Mouse (Mus musculus) adrenal gland, adult 2 months (tissue): ENCODE data around the gene Auts2. TPM values are rescaled to one million over a fixed set of nuclear protein-coding genes. Genes with fewer than 3 reads are reported as not detected.

ENCODE experiments used
- DNase-seq: peaks from one replicate; pipeline ENCODE4 v3.0.0; 2021
- polyA plus RNA-seq: library from polyadenylated mRNA; depleted of rRNA; stranded (reverse); fragments of >200 nt; gene quantifications from 2 replicates; pipeline ENCODE4 v1.2.3, GENCODE M21; 2012
- total RNA-seq, 2 experiments: library from RNA; stranded (reverse); gene quantifications; 2 replicates each; pipeline ENCODE4 v1.2.3; 2021

Gene Auts2
- total and polyA plus RNA-seq, 3 experiments: 20.2 to 51.6 (median 46.3) TPM

GRCm38 (mm10) chr5:132500817-132501231, 42.3 kb downstream of the Auts2 start:
- DNase-seq: no peak

GRCm38 (mm10) chr5:132498896-132499295, 44.2 kb downstream of the Auts2 start:
- no peak for DNase-seq

- no peak for DNase-seq
Measured at GRCm38 (mm10) chr5:132498045-132498444, 45.1 kb downstream of the Auts2 start.

GRCm38 (mm10) chr5:132492793-132493192, 50.4 kb downstream of the Auts2 start:
- DNase-seq: peak; percentile 41

GRCm38 (mm10) chr5:132492040-132492439, 51.1 kb downstream of the Auts2 start:
- DNase-seq: peak; percentile 45

DNA sequence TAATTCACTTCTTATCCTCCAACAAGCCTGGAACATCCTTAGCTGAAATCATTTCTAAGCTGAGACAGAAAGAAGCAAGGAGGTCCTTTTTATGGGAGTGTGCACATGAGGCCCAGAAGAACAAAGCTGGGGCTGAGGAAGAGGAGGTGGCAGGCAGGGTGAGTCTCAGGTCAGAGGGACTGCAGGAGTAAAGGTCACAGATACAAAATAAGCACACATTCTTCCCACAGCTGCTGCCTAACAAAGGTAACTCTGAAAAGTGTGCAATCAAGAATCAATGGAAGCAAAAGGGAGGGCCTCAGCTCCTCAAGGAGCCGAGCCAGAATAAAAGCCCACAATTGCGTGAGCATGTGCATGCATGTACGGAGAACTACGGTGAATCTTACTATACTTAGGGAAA, 51.6 kb downstream of the Auts2 start:
- no peak for DNase-seq

DNA sequence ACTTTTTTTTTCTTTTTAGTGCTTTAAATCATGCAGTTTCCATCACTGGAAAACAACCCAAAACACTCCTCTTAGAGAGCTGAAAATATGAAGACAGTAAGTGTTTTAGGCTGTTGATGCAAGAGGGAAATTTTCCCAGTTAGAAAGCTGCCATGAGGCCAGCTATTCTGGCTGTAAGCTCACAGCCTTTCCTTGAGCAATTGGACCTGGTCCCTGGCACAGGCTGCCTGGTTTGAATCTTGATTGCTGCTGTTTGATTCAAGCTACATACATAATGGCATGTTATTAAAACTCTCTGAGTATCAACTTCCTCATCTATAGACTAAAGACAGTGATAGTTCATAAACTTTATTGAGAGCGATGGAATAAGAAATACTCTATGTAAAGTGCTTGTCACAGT, 52.8 kb downstream of the Auts2 start:
- DNase-seq: peak; percentile 21

DNA sequence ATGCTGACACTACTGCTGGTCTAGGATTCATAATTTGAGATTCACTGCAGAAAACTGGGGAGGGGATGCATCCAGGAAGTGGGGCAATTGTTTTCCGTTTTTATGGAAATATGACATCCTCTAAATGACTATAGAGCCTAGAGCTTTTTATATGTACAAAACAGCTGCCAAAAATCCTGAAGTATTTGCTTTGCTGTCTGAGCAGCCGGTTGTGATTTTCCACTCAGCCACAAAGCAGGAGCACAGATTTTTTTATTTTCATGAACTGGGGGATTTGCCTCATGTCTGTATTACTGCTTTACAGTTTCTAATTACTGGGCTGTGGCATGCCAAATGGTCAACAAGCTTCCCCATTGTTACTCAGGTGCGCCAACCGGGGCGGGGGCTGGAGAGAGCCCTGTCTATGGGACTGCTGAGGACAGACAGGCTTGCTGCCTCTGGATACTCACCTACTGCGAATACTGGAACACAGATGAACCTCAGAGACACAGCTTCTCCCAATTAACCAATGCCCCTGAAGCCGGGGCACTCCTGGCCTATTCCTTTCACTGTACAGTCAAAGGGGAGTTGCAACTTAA, 53.3 kb downstream of the Auts2 start:
- DNase-seq: no peak

DNA sequence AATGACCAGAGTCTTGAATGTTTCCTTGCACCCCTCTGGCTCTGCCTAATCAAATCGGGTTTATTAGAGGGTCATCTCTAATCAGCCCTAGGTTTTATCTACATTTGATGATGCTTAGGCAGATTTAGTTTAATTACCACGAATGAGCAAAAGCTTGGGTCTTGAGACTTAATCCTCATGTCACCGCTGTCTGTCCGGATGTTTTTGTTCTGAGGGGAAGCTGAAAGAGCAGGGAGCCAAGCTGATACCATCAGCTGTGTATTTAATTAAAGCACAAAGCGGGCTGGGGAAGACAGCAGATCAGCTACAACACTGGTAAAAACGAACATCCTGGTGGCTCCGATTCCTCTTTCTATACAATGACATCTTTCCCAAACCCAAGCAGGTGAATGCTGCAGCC, 56.3 kb downstream of the Auts2 start:
- DNase-seq: no peak

GRCm38 (mm10) chr5:132485994-132486393, 57.1 kb downstream of the Auts2 start:
- DNase-seq: no peak

DNA sequence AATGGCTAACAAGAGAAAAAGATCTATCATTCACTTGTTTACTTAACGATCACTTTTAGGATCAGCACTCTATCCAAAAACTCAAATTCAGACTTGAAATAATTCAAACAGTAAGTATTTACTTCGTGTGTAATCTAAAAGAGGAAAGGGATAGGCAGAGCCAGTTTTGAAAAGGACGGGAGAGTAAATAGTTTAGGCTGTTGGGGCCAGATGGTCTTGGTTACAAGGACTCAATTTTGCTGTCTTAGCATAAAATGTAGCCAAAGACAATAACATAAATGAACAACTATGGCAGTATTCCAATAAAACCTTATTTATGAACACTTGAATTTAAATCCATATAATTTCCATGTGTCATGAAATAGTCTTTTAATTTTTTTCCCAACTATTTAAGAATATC, 57.7 kb downstream of the Auts2 start:
- DNase-seq: no peak

- DNase-seq: no peak
Measured at GRCm38 (mm10) chr5:132481476-132481875, 61.7 kb downstream of the Auts2 start.

DNA sequence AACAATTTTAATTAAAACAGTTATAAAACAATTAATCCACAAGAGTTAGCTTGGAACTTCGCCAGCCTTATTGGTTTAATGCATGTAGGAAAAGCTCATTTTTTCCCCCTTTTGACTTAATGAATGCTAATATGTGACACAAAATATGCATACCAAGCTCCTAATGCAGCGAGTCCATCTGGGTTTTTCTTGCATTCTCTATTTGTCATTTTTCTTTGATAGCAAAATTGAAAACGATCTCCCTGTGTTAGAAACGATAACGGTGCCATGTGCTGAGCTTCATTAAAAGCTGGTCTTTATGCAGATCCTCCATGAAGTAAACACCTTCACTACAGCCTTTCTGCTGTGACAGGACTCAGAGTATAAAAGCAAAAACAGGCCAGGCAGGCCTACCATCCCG, 62.7 kb downstream of the Auts2 start:
- no peak for DNase-seq

DNA sequence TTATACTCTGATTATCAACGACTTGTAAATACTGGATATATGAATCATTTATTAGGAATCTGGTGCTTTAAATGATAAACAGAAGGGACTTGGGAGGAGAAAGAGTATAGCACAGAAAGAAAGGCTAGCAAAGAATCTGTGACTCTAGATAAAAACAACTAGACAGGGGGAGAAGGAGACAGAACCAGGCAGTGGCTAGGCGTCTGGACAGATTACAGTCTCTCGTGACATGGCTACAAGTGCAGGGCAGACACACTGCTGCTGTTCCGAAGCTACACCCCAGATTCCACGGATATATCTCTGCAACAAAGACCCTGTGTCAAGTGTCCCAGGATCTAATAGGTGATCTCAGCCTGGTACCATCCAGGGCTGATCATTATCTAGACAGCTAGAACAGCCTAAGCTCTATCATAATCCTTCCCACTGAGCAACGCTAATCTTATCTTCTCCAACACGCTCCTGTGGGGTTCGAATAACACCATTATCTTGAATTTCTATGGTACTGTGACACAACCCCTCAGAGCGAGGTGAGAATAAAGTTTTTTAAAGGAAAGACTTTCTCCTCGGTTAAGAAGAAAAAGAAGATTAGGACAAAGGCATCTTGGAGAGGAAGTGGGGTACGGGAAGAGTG, 63.8 kb downstream of the Auts2 start:
- DNase-seq: no peak

- DNase-seq: no peak
Measured at GRCm38 (mm10) chr5:132477533-132477932, 65.6 kb downstream of the Auts2 start.

GRCm38 (mm10) chr5:132472905-132473321, 70.2 kb downstream of the Auts2 start:
- peak; percentile 25 for DNase-seq

- DNase-seq: no peak
Measured at GRCm38 (mm10) chr5:132472184-132472829, 70.8 kb downstream of the Auts2 start.

- DNase-seq: no peak
Measured at GRCm38 (mm10) chr5:132467364-132467743, 75.8 kb downstream of the Auts2 start.

DNA sequence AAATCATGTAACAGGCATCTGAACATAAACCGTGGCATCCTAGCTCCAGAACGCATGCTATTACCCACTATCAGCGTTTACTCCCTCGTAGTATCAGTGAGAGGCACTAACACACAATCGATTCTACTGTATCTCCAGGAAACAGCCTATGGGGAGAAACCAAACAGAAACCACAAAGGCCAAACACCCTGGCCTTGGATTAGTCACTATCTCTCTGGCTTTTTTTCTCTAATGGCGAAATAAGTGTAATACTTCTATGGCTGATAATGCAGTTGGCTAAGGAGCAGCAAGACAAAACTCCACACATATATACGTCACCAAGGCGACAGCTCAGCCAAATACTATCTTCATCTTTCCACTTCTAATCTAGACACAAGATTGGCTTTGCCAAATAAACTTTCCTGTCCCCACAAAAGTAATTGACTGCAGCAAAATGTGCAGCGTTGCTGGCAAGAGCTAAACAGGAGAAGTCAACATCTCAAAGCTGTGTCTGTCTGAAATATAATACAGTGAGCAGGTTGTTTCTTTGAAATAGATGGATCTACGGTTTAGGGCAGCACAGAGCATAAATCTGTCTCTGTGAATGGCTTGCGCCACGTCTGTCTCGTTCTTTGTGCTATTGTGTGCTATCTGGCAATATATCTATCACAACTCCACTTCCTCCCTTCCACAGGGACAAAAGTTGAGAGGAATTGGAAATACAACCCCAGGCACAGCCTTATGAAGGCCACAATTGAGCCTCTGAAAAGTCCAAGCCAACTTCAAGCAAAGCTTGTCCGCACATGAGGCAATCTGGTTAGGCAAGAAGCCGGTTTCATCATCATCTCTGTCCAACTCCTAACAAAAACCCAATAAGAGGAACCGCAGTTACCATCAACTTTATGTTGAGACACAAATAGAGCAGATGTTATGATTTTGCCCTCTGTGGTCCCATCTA, 76.4 kb downstream of the Auts2 start:
- peak; percentile 81 for DNase-seq

DNA sequence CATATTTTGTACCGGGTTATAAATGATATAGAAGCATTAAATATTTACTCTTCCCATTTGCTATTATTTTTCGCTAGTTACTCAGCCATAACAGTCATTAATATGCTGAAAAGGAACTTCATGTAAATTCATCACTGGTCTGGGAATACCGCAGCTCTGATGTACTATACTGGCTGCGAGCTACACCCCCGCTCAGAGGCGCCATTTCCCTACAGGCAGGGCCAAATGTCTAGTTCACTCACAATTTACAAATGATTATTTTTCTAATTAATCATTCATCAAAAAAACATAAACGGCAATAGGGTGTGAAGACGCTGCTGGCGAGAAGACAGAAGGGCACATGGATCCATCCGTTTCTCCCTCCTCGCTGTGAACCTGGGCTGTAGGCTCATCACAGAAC, 80.6 kb downstream of the Auts2 start:
- no peak for DNase-seq

DNA sequence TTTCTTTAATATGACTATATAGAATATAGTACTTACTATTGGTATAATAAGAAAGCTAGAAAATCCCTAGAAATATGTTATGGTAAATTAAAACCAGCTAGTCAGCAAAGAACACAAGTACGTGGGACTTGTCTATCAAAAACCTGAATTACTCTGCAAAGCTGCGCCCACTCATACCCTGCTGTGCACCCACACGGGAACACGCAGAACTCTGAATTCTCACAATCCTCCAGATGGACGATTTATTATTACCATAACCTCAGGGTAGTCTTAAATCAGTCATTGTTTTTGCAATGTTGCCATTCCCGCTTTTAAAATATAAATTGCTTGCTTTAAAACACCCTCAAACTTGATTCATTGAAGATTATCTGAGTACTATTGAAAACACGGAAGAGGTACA, 84.6 kb downstream of the Auts2 start:
- DNase-seq: no peak

DNA sequence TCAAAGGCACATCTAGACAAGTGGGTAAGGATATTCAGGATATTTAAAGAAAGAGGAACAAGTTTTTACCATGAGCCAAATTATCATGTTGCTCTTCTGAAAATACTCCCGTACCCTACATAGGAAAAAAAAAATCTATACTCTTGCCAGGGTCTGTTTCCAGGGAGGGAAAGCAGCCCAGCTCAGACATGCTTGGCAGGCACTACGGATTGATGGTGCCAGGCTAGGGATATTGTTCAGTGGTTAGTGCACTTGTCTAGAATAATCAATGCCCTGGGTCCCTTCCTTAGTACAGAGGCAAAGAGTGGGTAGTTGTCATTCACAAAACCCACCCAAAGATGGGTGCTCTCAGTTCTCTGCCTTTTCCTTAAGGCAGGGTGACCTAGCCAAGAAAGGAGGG, 90.8 kb downstream of the Auts2 start:
- DNase-seq: no peak

DNA sequence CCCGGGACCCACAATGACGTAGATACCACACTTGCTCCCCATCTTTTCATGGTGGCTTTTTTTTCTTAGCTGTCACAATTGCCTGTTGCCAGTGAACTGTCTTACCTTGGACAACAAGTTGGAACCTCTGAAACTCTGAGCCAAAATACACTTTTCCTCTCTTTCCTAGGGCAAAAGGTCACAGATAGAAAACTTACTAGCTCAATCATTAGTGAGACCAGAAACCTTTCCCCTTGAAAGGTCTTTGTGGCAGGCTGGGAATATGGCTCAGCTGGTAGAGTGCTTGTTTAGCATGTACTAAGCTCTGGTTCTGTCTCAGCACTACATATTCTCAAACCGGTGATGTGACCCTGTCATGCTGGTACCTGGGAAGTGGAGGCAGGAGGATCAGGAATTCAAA, 93.1 kb downstream of the Auts2 start:
- DNase-seq: no peak
